Mouse (Mus musculus) testis, adult 2 months (tissue): ENCODE results near the gene Shb. TPM values are rescaled to one million over a fixed set of nuclear protein-coding genes. Genes with fewer than 3 reads are reported as not detected.

Source experiments
- H3K27ac ChIP-seq: fragments of 200-500 bp; 2 replicates; pipeline ENCODE4 v1.5.1; 2012; ENCODE audit warnings: low read depth, low read length; ENCODE audit not compliant: control insufficient read depth, insufficient read depth
- H3K27me3 ChIP-seq: fragments of 200-500 bp; 2 replicates; pipeline ENCODE4 v1.6.1; 2012; ENCODE audit warnings: mild to moderate bottlenecking, low read length, moderate library complexity; ENCODE audit not compliant: control insufficient read depth, insufficient read depth
- H3K36me3 ChIP-seq: fragments of 200-500 bp; 2 replicates; pipeline ENCODE4 v1.6.1; 2012; ENCODE audit warnings: mild to moderate bottlenecking, low read length; ENCODE audit not compliant: control insufficient read depth, insufficient read depth
- H3K4me1 ChIP-seq: fragments of 200-500 bp; 2 replicates; pipeline ENCODE4 v1.6.1; 2012; ENCODE audit warnings: low read length; ENCODE audit not compliant: control insufficient read depth, insufficient read depth
- H3K4me3 ChIP-seq: fragments of 200-500 bp; 2 replicates; pipeline ENCODE4 v1.5.1; 2012; ENCODE audit warnings: low read depth, mild to moderate bottlenecking, low read length, moderate library complexity, mixed read lengths; ENCODE audit not compliant: control insufficient read depth
- CTCF ChIP-seq: fragments of 200-500 bp; IDR thresholded peaks from 2 replicates; pipeline ENCODE4 v1.5.1; 2012; ENCODE audit warnings: low read depth, mild to moderate bottlenecking, inconsistent platforms, low read length, moderate library complexity; ENCODE audit not compliant: control insufficient read depth, insufficient read depth, insufficient replicate concordance
- POLR2A ChIP-seq: fragments of 200-500 bp; IDR thresholded peaks from 2 replicates; pipeline ENCODE4 v1.6.1; 2012; ENCODE audit warnings: low read depth, mild to moderate bottlenecking, inconsistent platforms, low read length, moderate library complexity; ENCODE audit not compliant: control insufficient read depth
- polyA plus RNA-seq: library from polyadenylated mRNA; depleted of rRNA; stranded (reverse); fragments of >200 nt; gene quantifications from 2 replicates; pipeline ENCODE4 v1.2.3, GENCODE M21; 2012

The Shb gene
- polyA plus RNA-seq, 1 experiment, result 7.3 TPM

- TF ChIP-seq CTCF (no peak), POLR2A (no peak)
- H3K4me3 ChIP-seq, result no peak overlapping the region
- no peak overlapping the region for H3K27ac ChIP-seq
- H3K4me1 ChIP-seq, result no peaks in the 10 kb centered on the region; the same call in 1 of the 2 replicates
- H3K27me3 ChIP-seq, result no peaks in the 10 kb centered on the region
- no peaks in the 10 kb centered on the region for H3K36me3 ChIP-seq
Observed at GRCm38 (mm10) chr4:45550970-45551369, 18.7 kb upstream of the Shb start.

DNA sequence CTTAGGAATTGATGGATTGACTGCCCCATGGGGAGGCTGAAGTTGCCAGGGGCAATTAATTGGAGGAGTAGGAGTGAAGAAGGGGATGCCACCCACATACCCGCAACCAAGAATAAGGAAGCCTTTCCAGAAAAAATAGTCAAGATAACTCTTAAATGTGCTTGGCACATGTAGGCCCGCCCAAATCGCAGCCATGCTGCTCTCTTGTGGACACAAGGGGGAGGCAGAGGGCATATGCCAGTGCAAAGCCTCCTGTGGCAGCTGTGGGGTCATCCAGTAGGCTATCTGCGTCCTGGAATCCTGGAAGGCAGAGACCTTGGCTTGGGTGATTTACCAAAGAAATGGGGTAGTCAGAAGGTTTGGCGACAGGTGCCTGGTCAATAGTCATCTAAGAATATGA, 17.2 kb upstream of the Shb start:
- Histone ChIP-seq H3K27ac (no peak overlapping the region), H3K27me3 (no peaks in the 10 kb centered on the region), H3K4me1 (no peaks in the 10 kb centered on the region; the same call in 1 of the 2 replicates), H3K4me3 (no peak overlapping the region), H3K36me3 (no peaks in the 10 kb centered on the region)
- TF ChIP-seq CTCF (peak; percentile 58; the same call in 1 of the 2 replicates), POLR2A (no peak)

DNA sequence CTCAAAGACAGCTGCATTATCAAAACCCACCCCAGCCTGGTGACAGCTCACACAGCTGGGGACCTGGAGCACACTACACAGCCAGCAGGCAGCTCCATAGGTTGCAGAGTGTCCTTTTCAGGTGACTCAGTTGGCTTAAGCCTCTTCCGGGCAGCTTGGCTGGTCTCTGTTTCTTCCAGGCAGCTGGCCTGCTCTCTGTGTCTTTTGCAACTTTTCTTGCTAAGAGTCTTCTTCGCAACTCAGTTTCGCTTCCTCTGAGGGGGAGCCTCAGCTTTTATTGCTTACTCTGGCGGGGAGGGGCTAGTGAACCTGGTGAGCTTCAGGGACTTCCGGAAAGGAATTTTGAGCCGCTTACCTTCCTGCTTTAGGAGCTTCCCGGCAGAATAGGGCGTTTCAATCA, 13.6 kb upstream of the Shb start:
- no peak for TF ChIP-seq POLR2A
- TF ChIP-seq CTCF, result no peak
- no peak overlapping the region for H3K27ac ChIP-seq
- no peaks in the 10 kb centered on the region; the same call in 1 of the 2 replicates for H3K4me1 ChIP-seq
- no peaks in the 10 kb centered on the region for H3K27me3 ChIP-seq
- no peak overlapping the region for H3K4me3 ChIP-seq
- no peaks in the 10 kb centered on the region for H3K36me3 ChIP-seq

GRCm38 (mm10) chr4:45543481-45544051, 11.3 kb upstream of the Shb start:
- Histone ChIP-seq H3K4me3 (no peak overlapping the region), H3K27ac (no peak overlapping the region), H3K27me3 (no peaks in the 10 kb centered on the region), H3K4me1 (no peaks in the 10 kb centered on the region; the same call in 1 of the 2 replicates), H3K36me3 (no peaks in the 10 kb centered on the region)
- TF ChIP-seq CTCF (no peak), POLR2A (no peak)

DNA sequence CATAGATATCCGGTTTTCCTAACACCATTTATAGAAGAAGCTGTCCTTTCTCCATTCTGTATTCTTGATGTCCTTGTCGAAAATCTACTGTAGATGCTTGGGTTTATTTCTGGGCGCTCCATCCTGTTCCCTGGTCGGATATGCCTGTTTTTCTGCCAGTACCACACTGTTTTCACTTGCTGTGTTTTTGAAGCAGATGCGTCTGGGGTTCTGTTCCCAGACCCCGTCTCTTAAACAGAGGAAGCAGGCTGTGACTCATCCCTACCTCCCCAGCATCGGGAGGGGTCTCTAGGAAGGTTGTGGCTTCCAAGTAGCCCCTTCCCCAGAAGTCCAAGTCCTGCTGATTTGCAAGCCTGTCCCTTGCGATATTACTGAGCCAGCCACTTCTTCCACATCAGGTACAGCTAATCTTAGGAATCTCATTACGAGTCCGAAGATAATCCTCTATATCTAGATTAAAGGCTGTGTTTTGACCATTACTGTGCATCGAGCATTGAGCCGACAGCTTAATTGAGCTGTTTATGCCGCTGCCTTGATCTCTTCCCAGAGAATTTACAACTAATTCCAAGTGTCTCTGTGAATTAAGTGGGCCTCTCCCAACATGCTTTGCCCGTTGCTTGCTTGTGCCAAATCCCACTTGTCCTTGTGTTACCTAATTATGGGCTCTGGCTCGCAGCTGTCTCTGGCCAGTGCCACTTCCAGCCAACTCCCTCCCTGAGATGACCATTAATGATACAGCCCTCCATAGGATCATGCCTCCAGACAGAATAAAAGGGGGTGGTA, 8.1 kb upstream of the Shb start:
- no peaks in the 10 kb centered on the region for H3K27me3 ChIP-seq
- H3K4me1 ChIP-seq, result no peaks in the 10 kb centered on the region
- no peak overlapping the region for H3K27ac ChIP-seq
- no peak for TF ChIP-seq POLR2A
- no peak for TF ChIP-seq CTCF
- no peaks in the 10 kb centered on the region for H3K36me3 ChIP-seq
- no peak overlapping the region for H3K4me3 ChIP-seq

DNA sequence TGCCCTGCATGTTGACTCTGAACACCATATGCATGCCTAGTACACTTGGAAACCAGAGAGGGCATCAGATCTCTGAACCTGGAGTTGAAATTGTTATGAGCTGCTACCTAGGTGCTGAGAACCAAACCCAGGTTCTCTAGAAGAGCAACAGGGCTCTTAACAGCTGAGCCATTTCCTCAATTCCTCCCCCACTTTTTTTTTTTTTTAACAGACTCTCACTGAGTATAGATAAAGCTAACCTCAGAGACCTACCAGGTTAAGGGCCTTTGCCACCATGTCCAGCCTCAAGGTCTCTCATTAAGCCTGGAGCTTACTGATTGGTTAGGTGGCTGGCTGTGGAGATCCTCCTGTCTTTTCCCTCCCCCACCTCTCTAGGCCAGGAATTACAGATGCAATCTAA, 6.9 kb upstream of the Shb start:
- no peak overlapping the region for H3K4me3 ChIP-seq
- no peaks in the 10 kb centered on the region for H3K27me3 ChIP-seq
- no peak for TF ChIP-seq CTCF
- no peak for TF ChIP-seq POLR2A
- H3K36me3 ChIP-seq, result no peaks in the 10 kb centered on the region
- no peaks in the 10 kb centered on the region for H3K4me1 ChIP-seq
- no peak overlapping the region for H3K27ac ChIP-seq

DNA sequence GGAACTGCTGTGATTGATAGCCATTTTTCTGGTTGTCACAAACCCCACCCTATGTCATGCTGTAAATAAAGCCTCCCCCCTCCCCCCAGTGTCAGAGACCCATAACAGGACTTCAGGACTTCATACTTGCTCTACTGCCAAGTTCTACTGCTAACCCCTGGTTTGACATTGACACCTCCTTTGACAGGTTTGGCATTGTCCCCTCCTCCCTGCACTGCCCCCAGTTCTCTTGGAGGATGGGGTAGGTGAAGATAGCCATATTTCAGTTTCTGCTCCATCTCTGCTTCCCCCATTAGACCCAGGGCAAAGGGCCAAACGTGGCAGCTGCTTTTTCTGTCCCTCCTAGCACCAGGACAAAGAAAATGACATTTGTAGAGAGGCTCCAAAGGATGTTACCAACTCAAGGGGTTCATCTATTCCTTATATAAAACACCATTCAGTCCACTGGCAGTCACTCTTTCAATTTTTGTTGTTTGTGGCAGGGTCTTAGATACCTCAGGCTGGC, 1.2 kb upstream of the Shb start:
- no peak overlapping the region for H3K27ac ChIP-seq
- H3K4me1 ChIP-seq, result peaks cover 25% of the 10 kb centered on the region
- H3K4me3 ChIP-seq, result no peak overlapping the region
- no peaks in the 10 kb centered on the region; the same call in 1 of the 2 replicates for H3K27me3 ChIP-seq
- TF ChIP-seq POLR2A, result no peak
- no peak for TF ChIP-seq CTCF
- H3K36me3 ChIP-seq, result no peaks in the 10 kb centered on the region
